Mouse (Mus musculus): ENCODE data around the gene Muc13.

DNA sequence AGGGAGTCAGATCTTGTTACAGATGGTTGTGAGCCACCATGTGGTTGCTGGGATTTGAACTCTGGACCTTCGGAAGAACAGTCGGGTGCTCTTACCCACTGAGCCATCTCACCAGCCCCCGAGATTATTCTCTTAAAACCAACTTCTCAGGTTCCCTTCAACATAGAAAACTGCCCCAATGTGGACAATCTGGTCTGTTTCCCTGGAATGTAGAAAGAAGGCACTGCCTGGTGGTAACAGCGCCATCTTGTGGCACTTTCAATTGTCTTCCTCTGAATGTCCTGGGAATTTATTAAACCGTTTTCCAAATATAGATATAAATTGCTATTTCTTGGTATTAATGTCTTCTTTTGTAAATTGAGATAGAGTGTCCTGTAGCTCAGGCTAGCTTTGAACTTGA, 4.0 kb downstream of the Muc13 start:
- TF ChIP-seq CTCF (conservative IDR thresholded peaks at IDR 0.05; ENCODE audit: low read length) (peak; percentile 89), POU5F1 (IDR thresholded peaks at IDR 0.05; ENCODE audit: borderline replicate concordance, low read length) (no peak), NANOG (IDR thresholded peaks at IDR 0.05; ENCODE audit: borderline replicate concordance, low read length) (no peak)

Data from E14TG2a.4 (cell line).